Mouse (Mus musculus) intestine, postnatal 0 days (tissue): ENCODE data around the gene Zbtb7b. TPM values are rescaled to one million over a fixed set of nuclear protein-coding genes. Genes with fewer than 3 reads are reported as not detected.

Experiments
- ATAC-seq: fragments of 200-750 bp; cut with Nextera tagmentation; 2 replicates; pipeline ENCODE4 v1.8.0; 2017; ENCODE audit warnings: mild to moderate bottlenecking, moderate TSS enrichment, moderate library complexity
- H3K27ac ChIP-seq: fragments of 300-500 bp; sonication (generic); 2 replicates; pipeline ENCODE4 v1.5.1; 2014; ENCODE audit warnings: mild to moderate bottlenecking, low read depth, low read length, moderate library complexity
- H3K27me3 ChIP-seq: fragments of 300-500 bp; sonication (generic); replicated peaks from 2 replicates; pipeline ENCODE4 v1.6.1; 2014; ENCODE audit warnings: low read length, mixed read lengths; ENCODE audit not compliant: control insufficient read depth, insufficient read depth
- H3K36me3 ChIP-seq: fragments of 300-500 bp; sonication (generic); 2 replicates; pipeline ENCODE4 v1.6.1; 2014; ENCODE audit warnings: mild to moderate bottlenecking, moderate library complexity; ENCODE audit not compliant: control insufficient read depth, insufficient read depth
- H3K4me1 ChIP-seq: fragments of 300-500 bp; sonication (generic); replicated peaks from 2 replicates; pipeline ENCODE4 v1.6.1; 2014; ENCODE audit warnings: antibody characterized with exemption, low read length, mixed read lengths; ENCODE audit not compliant: control insufficient read depth, insufficient read depth
- H3K4me2 ChIP-seq: fragments of 300-500 bp; sonication (generic); replicated peaks from 2 replicates; pipeline ENCODE4 v1.6.1; 2014; ENCODE audit warnings: low read depth, mild to moderate bottlenecking, moderate library complexity
- H3K4me3 ChIP-seq: fragments of 300-500 bp; sonication (generic); 2 replicates; pipeline ENCODE4 v1.5.1; 2014; ENCODE audit warnings: low read depth, low read length
- H3K9ac ChIP-seq: fragments of 300-500 bp; sonication (generic); 2 replicates; pipeline ENCODE4 v1.6.1; 2014; ENCODE audit warnings: mild to moderate bottlenecking, low read depth, low read length
- H3K9me3 ChIP-seq: fragments of 300-500 bp; sonication (generic); 2 replicates; pipeline ENCODE4 v1.6.1; 2016; ENCODE audit warnings: mixed run types; ENCODE audit not compliant: control insufficient read depth
- CTCF ChIP-seq: sonication (generic); IDR thresholded peaks from 2 replicates; pipeline ENCODE4 v1.5.1; 2016; ENCODE audit warnings: low read depth, mild to moderate bottlenecking, control low read depth, antibody characterized with exemption, moderate library complexity
- WGBS: fragments of 180-500 bp; shearing (Covaris S2); extraction: QIAGEN DNeasy Blood & Tissue Kit; methylation state at CpG from one replicate; pipeline ENCODE4 v1.1.7; 2014; 5-methylcytosine and 5-hydroxymethylcytosine counted together
- polyA plus RNA-seq: library from polyadenylated mRNA; unstranded; fragments of >200 nt; fragmentation: Nextera tagmentation; extraction: Ambion mirVana; gene quantifications from 2 replicates; pipeline ENCODE4 v1.2.1, GENCODE M21; 2015

Zbtb7b gene
- polyA plus RNA-seq, 1 experiment from 2014 or later = 14.3 TPM

DNA sequence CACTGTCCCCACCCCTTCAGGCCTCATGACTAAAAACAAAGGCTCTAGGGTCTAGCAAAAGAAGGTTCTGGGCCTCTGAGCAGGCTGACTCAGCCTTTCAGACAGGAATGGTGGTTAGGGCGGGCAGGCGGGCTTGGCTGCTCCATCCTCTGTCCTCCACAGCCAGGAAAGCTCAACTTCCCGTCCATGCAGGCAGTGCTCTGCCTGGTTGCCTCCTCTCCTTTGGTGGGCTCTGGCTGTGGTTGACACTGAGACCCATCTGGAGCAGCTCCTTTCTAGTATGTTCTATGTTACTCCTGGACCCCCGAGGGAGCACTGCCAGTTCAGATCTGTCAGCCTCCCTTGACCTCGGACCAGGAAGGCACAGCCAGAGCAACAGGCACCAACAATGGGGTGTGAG, 8.1 kb upstream of the Zbtb7b start, which contains the start of gene Lenep:
TSS of gene Lenep (minus strand) at position 101 of the 400 bp plus-strand sequence.
- no peak within 1 kb of the TSS for H3K4me3 ChIP-seq
- H3K9ac ChIP-seq = no peak within 1 kb of the TSS
- H3K36me3 ChIP-seq = peaks cover 45% of the 10 kb centered on the region
- TF ChIP-seq CTCF = no peak
- no peaks in the 10 kb centered on the region for H3K4me1 ChIP-seq
- H3K9me3 ChIP-seq = no peaks in the 10 kb centered on the region
- ATAC-seq = no peak
- no peak within 1 kb of the TSS for H3K4me2 ChIP-seq
- 77% methylated on average over 5 of the region's 5 CpGs for WGBS
- H3K27ac ChIP-seq = peak within 1 kb of the TSS; percentile 54; the same call in 1 of the 2 replicates
- no peaks in the 10 kb centered on the region for H3K27me3 ChIP-seq

GRCm38 (mm10) chr3:89401329-89401728, 6.8 kb upstream of the Zbtb7b start:
- Histone ChIP-seq H3K4me3 (no peak overlapping the region), H3K4me1 (no peaks in the 10 kb centered on the region), H3K9me3 (no peaks in the 10 kb centered on the region), H3K36me3 (peaks cover 40% of the 10 kb centered on the region), H3K27me3 (no peaks in the 10 kb centered on the region), H3K9ac (no peak overlapping the region), H3K27ac (peak overlapping the region; percentile 54), H3K4me2 (no peak overlapping the region)
- peak; percentile 24; the same call in 1 of the 2 replicates for ATAC-seq
- TF ChIP-seq CTCF = no peak
- 72% methylated on average over 7 of the region's 7 CpGs for WGBS

- Histone ChIP-seq H3K36me3 (peaks cover 5% of the 10 kb centered on the region; the same call in 1 of the 2 replicates), H3K9ac (no peak overlapping the region), H3K9me3 (no peaks in the 10 kb centered on the region), H3K4me2 (peak overlapping the region; percentile 85), H3K27me3 (no peaks in the 10 kb centered on the region), H3K4me3 (peak overlapping the region; percentile 76), H3K4me1 (no peaks in the 10 kb centered on the region), H3K27ac (0 out of 2 replicates have a peak overlapping the region, but pooled peaks have one; percentile 97)
- WGBS = 4% methylated on average over 4 of the region's 4 CpGs
- no peak for ATAC-seq
- TF ChIP-seq CTCF = no peak
These were observed 2.1 kb upstream of the Zbtb7b start for GRCm38 (mm10) chr3:89396654-89397005.

GRCm38 (mm10) chr3:89395806-89396653, 1.5 kb upstream of the Zbtb7b start:
- Histone ChIP-seq H3K36me3 (no peaks in the 10 kb centered on the region), H3K9ac (peak overlapping the region; percentile 52), H3K27me3 (no peaks in the 10 kb centered on the region), H3K27ac (peak overlapping the region; percentile 97; the same call in 1 of the 2 replicates), H3K4me2 (peak overlapping the region; percentile 85), H3K9me3 (no peaks in the 10 kb centered on the region), H3K4me3 (peak overlapping the region; percentile 76), H3K4me1 (no peaks in the 10 kb centered on the region)
- peak; percentile 91 for TF ChIP-seq CTCF
- ATAC-seq = no peak
- 1% methylated on average over 42 of the region's 44 CpGs for WGBS

- Histone ChIP-seq H3K27me3 (no peaks in the 10 kb centered on the region), H3K9me3 (no peaks in the 10 kb centered on the region), H3K36me3 (no peaks in the 10 kb centered on the region), H3K27ac (peak overlapping the region; percentile 97), H3K4me1 (no peaks in the 10 kb centered on the region), H3K4me2 (peak overlapping the region; percentile 85), H3K4me3 (peak overlapping the region; percentile 76), H3K9ac (peak overlapping the region; percentile 67)
- no peak for TF ChIP-seq CTCF
- ATAC-seq = no peak
- WGBS = 4% methylated on average over 10 of the region's 10 CpGs
These were observed 836 bp upstream of the Zbtb7b start for GRCm38 (mm10) chr3:89395419-89395805.

DNA sequence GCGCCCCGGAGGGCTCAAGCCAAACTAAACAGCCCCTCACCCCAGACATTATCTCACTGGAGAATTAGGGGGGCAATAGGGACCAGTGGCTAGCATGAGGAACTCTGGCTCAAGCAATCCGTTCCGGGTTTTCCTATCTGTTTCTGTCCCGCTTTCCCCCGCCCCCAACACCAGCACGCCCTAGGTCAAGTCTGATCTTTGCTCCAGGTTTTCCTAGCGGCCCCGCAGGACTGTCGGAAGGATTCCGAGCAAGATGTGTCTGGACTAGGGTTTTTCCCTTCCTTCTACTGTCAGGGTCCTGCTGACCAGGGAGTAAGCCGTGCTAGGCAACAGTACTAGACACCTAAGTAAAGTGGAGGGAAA, 299 bp upstream of the Zbtb7b start:
- Histone ChIP-seq H3K36me3 (no peaks in the 10 kb centered on the region), H3K4me2 (peak overlapping the region; percentile 85), H3K27me3 (no peaks in the 10 kb centered on the region), H3K9ac (peak overlapping the region; percentile 67; the same call in 1 of the 2 replicates), H3K27ac (peak overlapping the region; percentile 97), H3K4me3 (peak overlapping the region; percentile 76), H3K4me1 (no peaks in the 10 kb centered on the region), H3K9me3 (no peaks in the 10 kb centered on the region)
- WGBS = 0% methylated on average over 12 of the region's 12 CpGs
- peak; percentile 37 for ATAC-seq
- 0 out of 2 replicates have a peak, but pooled peaks have one; percentile 6 for TF ChIP-seq CTCF
